Mouse (Mus musculus) midbrain, embryonic 14.5 days (tissue): Measurements from ENCODE around the gene Ldhal6b. TPM values are rescaled to one million over a fixed set of nuclear protein-coding genes. Genes with fewer than 3 reads are reported as not detected.
A peak's percentile ranks its signal among the peaks of the same experiment; 100 is the strongest.

ENCODE experiments used
- ATAC-seq: fragments of 200-750 bp; cut with Nextera tagmentation; 2 replicates; pipeline ENCODE4 v1.8.0; 2017; ENCODE audit warnings: moderate number of reproducible peaks, moderate library complexity; ENCODE audit not compliant: low FRiP score, low TSS enrichment
- DNase-seq: peaks from one replicate; pipeline ENCODE4 v3.0.0-alpha.2; 2015
- H3K27ac ChIP-seq: fragments of 300-500 bp; sonication (generic); replicated peaks from 2 replicates; pipeline ENCODE4 v1.5.1; 2014; ENCODE audit warnings: mild to moderate bottlenecking, low read depth, low read length, moderate library complexity
- H3K27me3 ChIP-seq: fragments of 300-500 bp; sonication (generic); 2 replicates; pipeline ENCODE4 v1.6.1; 2014; ENCODE audit warnings: low read length, control low read depth, mixed read lengths; ENCODE audit not compliant: control insufficient read depth, insufficient read depth
- H3K36me3 ChIP-seq: fragments of 300-500 bp; sonication (generic); 2 replicates; pipeline ENCODE4 v1.6.1; 2014; ENCODE audit warnings: low read length, control low read depth; ENCODE audit not compliant: control insufficient read depth, insufficient read depth
- H3K4me1 ChIP-seq: fragments of 300-500 bp; sonication (generic); 2 replicates; pipeline ENCODE4 v1.6.1; 2014; ENCODE audit warnings: mild to moderate bottlenecking, antibody characterized with exemption, low read length, control low read depth; ENCODE audit not compliant: control insufficient read depth, insufficient read depth
- H3K4me2 ChIP-seq: fragments of 300-500 bp; sonication (generic); 2 replicates; pipeline ENCODE4 v1.6.1; 2014; ENCODE audit warnings: mild to moderate bottlenecking, low read length, moderate library complexity
- H3K4me3 ChIP-seq: fragments of 300-500 bp; sonication (generic); replicated peaks from 2 replicates; pipeline ENCODE4 v1.5.1; 2014; ENCODE audit warnings: low read depth, low read length
- H3K9ac ChIP-seq: fragments of 300-500 bp; sonication (generic); replicated peaks from 2 replicates; pipeline ENCODE4 v1.6.1; 2014; ENCODE audit warnings: mild to moderate bottlenecking, low read length, moderate library complexity
- H3K9me3 ChIP-seq: fragments of 300-500 bp; sonication (generic); 2 replicates; pipeline ENCODE4 v1.6.1; 2016; ENCODE audit warnings: low read length, control low read depth, mixed read lengths; ENCODE audit not compliant: control insufficient read depth
- WGBS: fragments of 180-500 bp; shearing (Covaris S2); extraction: QIAGEN DNeasy Blood & Tissue Kit; methylation state at CpG from one replicate; pipeline ENCODE4 v1.1.7; 2014; 5-methylcytosine and 5-hydroxymethylcytosine counted together
- polyA plus RNA-seq: library from polyadenylated mRNA; unstranded; fragments of >200 nt; fragmentation: Nextera tagmentation; extraction: Ambion mirVana; gene quantifications from 2 replicates; pipeline ENCODE4 v1.2.1, GENCODE M21; 2014

Gene Ldhal6b
- polyA plus RNA-seq, 1 experiment from 2014 or later: not detected

- ATAC-seq (no peak), DNase-seq (no peak)
- Histone ChIP-seq H3K36me3 (no peaks in the 10 kb centered on the region), H3K4me2 (no peak overlapping the region), H3K27ac (no peak overlapping the region), H3K9me3 (peaks cover 2% of the 10 kb centered on the region; the same call in 1 of the 2 replicates), H3K9ac (no peak overlapping the region), H3K27me3 (no peaks in the 10 kb centered on the region), H3K4me1 (peaks cover 6% of the 10 kb centered on the region; the same call in 1 of the 2 replicates), H3K4me3 (no peak overlapping the region)
- WGBS: 69% methylated on average over 3 of the region's 3 CpGs
Observed at GRCm38 (mm10) chr17:5388351-5388750, 30.2 kb downstream of the Ldhal6b start.

DNA sequence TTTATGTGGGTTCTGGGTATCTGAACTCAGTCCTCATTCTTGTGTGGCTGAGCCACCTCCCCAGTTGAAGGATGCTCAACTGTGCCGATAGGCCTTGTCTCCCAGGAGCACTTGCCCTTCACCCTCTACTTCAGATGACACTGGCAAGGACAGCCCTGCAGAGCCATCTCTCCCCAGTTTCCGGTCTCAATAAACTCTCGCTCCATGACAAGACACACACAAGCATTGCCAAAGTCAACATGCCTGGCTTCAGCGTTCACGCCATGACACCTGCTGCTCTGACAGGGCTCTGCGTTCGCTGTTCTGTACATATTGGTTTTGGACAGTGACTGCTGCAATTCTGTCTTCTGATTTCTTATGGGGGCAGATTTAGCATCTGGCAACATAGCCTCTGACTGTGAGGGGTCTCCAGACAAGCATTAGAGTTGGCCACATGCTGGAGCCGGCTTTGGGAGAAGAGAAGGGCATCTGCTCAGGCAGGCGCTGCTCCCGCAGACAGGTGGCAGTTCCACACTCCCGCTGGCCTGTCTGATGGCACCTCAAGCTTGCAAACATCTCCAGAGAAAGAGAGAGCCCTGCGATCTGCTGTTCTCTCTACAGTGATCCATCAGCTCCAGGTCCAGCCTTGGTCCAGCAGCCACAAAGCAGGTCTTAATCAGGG is 31.6 kb downstream of the Ldhal6b start:
- no peak overlapping the region for H3K4me3 ChIP-seq
- DNase-seq (no peak), ATAC-seq (no peak)
- H3K4me2 ChIP-seq: no peak overlapping the region
- 86% methylated on average over 12 of the region's 12 CpGs for WGBS
- no peaks in the 10 kb centered on the region for H3K27me3 ChIP-seq
- no peaks in the 10 kb centered on the region for H3K36me3 ChIP-seq
- H3K9me3 ChIP-seq: no peaks in the 10 kb centered on the region
- peaks cover 6% of the 10 kb centered on the region; the same call in 1 of the 2 replicates for H3K4me1 ChIP-seq
- H3K27ac ChIP-seq: no peak overlapping the region
- H3K9ac ChIP-seq: no peak overlapping the region

GRCm38 (mm10) chr17:5385694-5386093 is 32.9 kb downstream of the Ldhal6b start:
- WGBS: 97% methylated on average over 1 of the region's 1 CpGs
- DNase-seq (no peak), ATAC-seq (no peak)
- Histone ChIP-seq H3K9ac (no peak overlapping the region), H3K4me1 (peaks cover 6% of the 10 kb centered on the region; the same call in 1 of the 2 replicates), H3K4me3 (no peak overlapping the region), H3K27ac (no peak overlapping the region), H3K27me3 (no peaks in the 10 kb centered on the region), H3K9me3 (no peaks in the 10 kb centered on the region), H3K36me3 (no peaks in the 10 kb centered on the region), H3K4me2 (no peak overlapping the region)

GRCm38 (mm10) chr17:5377930-5378310 is 40.6 kb downstream of the Ldhal6b start:
- no peak overlapping the region for H3K9ac ChIP-seq
- no peak for ATAC-seq
- H3K36me3 ChIP-seq: no peaks in the 10 kb centered on the region
- H3K4me2 ChIP-seq: peak overlapping the region; percentile 30
- no peak overlapping the region for H3K27ac ChIP-seq
- peaks cover 14% of the 10 kb centered on the region for H3K4me1 ChIP-seq
- 35% methylated on average over 7 of the region's 7 CpGs for WGBS
- DNase-seq: peak; percentile 55
- H3K27me3 ChIP-seq: no peaks in the 10 kb centered on the region
- H3K4me3 ChIP-seq: no peak overlapping the region
- no peaks in the 10 kb centered on the region for H3K9me3 ChIP-seq

- no peak overlapping the region for H3K9ac ChIP-seq
- peak overlapping the region; percentile 30 for H3K4me2 ChIP-seq
Observed at GRCm38 (mm10) chr17:5377151-5377929, 41.2 kb downstream of the Ldhal6b start.

GRCm38 (mm10) chr17:5372951-5373350 is 45.6 kb downstream of the Ldhal6b start:
- no peaks in the 10 kb centered on the region for H3K36me3 ChIP-seq
- no peak overlapping the region for H3K4me2 ChIP-seq
- 78% methylated on average over 8 of the region's 8 CpGs for WGBS
- DNase-seq (no peak), ATAC-seq (no peak)
- no peaks in the 10 kb centered on the region for H3K27me3 ChIP-seq
- H3K9ac ChIP-seq: no peak overlapping the region
- no peaks in the 10 kb centered on the region for H3K9me3 ChIP-seq
- no peak overlapping the region for H3K27ac ChIP-seq
- H3K4me1 ChIP-seq: peaks cover 12% of the 10 kb centered on the region
- H3K4me3 ChIP-seq: no peak overlapping the region

More at GRCm38 (mm10) chr17:5377151-5377929, 41.2 kb downstream of the Ldhal6b start:
- no peak overlapping the region for H3K4me3 ChIP-seq
- ATAC-seq: peak; percentile 40; the same call in 1 of the 2 replicates
- H3K27me3 ChIP-seq: no peaks in the 10 kb centered on the region
- H3K9me3 ChIP-seq: no peaks in the 10 kb centered on the region
- H3K36me3 ChIP-seq: no peaks in the 10 kb centered on the region
- H3K27ac ChIP-seq: peak overlapping the region; percentile 58
- WGBS: 11% methylated on average over 11 of the region's 11 CpGs
- DNase-seq: peak; percentile 74
- peaks cover 14% of the 10 kb centered on the region for H3K4me1 ChIP-seq

DNA sequence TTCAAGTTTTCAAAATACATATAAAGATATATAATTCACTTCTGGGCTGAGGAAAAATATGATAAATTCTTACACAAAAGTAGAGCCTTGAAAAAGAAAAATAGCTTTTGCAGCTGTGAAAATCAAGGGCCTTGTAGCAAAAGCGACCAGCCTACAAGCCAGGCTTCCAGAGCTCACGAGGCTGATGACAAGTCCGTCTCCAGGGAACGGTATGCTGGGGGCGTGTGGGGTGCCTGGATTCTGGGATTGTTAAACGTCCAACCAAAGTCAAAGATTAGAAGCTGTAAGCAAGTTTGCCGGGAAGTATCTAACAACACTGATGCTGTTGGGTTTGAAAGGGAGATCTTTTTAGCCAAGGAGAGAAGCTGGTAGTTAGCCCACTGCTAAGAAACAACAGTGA is 47.0 kb downstream of the Ldhal6b start:
- WGBS: 53% methylated on average over 7 of the region's 7 CpGs
- H3K4me2 ChIP-seq: no peak overlapping the region
- no peaks in the 10 kb centered on the region for H3K36me3 ChIP-seq
- no peaks in the 10 kb centered on the region for H3K9me3 ChIP-seq
- H3K4me3 ChIP-seq: no peak overlapping the region
- no peaks in the 10 kb centered on the region for H3K27me3 ChIP-seq
- H3K4me1 ChIP-seq: no peaks in the 10 kb centered on the region
- no peak overlapping the region for H3K9ac ChIP-seq
- H3K27ac ChIP-seq: no peak overlapping the region
- ATAC-seq (no peak), DNase-seq (no peak)

DNA sequence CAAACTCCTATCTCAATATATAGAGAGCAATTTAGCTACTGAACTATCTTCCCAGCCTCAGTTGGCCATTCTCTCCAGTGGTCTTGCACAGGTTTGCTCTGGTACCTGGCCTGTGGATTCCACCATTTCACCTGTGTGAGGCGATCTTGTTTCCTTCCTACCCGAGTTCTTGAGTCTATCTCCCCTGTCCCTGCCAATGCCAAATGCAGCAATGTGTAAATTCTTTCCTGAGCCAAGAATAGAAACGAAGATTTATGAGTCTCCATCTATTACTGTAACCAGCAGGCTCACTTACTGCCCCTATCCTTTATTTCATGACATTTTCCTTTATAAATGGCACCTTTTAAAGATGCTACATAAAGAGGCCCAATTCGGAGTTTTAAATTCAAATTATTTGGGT is 47.5 kb downstream of the Ldhal6b start:
- Histone ChIP-seq H3K36me3 (no peaks in the 10 kb centered on the region), H3K9me3 (no peaks in the 10 kb centered on the region), H3K4me3 (no peak overlapping the region), H3K4me1 (no peaks in the 10 kb centered on the region), H3K27ac (no peak overlapping the region), H3K4me2 (no peak overlapping the region), H3K9ac (no peak overlapping the region), H3K27me3 (no peaks in the 10 kb centered on the region)
- WGBS: 66% methylated on average over 4 of the region's 4 CpGs
- DNase-seq (no peak), ATAC-seq (no peak)
